Mouse (Mus musculus): ENCODE measurements around the gene Hnrnpul2. TPM values are rescaled to one million over a fixed set of nuclear protein-coding genes. Genes with fewer than 3 reads are reported as not detected.

Hnrnpul2 gene
- total RNA-seq, 2 experiments from 2014 or later = 71.4 to 82.8 TPM

Other genes starting within 250 kb of the Hnrnpul2 start
Only the 30 nearest of the 33 such genes appear.
- 0.04 TPM in 1 of 2 replicates, not detected in the other for gene Chrm1, start 156.2 kb upstream of the Hnrnpul2 start, total RNA-seq (2014; fragmentation: Nextera tagmentation)
- not detected in 2 replicates for gene Chrm1, start 156.2 kb upstream of the Hnrnpul2 start, total RNA-seq (2017)
- 60.1 and 70.1 TPM in 2 replicates for gene Slc3a2, start 96.6 kb upstream of the Hnrnpul2 start, total RNA-seq (2014; fragmentation: Nextera tagmentation)
- 78.5 and 87.2 TPM in 2 replicates for gene Slc3a2, start 96.6 kb upstream of the Hnrnpul2 start, total RNA-seq (2017)
- 122 and 136 TPM in 2 replicates for gene Wdr74, start 84.2 kb upstream of the Hnrnpul2 start, total RNA-seq (2014; fragmentation: Nextera tagmentation)
- 96.6 and 196 TPM in 2 replicates for gene Wdr74, start 84.2 kb upstream of the Hnrnpul2 start, total RNA-seq (2017)
- gene 1700092M07Rik, start 79.3 kb upstream of the Hnrnpul2 start, total RNA-seq (2014; fragmentation: Nextera tagmentation) = not detected in 2 replicates
- gene 1700092M07Rik, start 79.3 kb upstream of the Hnrnpul2 start, total RNA-seq (2017) = 2.5 TPM in 2 replicates
- gene Stx5a, start 78.6 kb upstream of the Hnrnpul2 start, total RNA-seq (2014; fragmentation: Nextera tagmentation) = 63.4 and 64.7 TPM in 2 replicates
- 43.0 and 62.0 TPM in 2 replicates for gene Stx5a, start 78.6 kb upstream of the Hnrnpul2 start, total RNA-seq (2017)
- 268 and 347 TPM in 2 replicates for gene Nxf1, start 62.9 kb upstream of the Hnrnpul2 start, total RNA-seq (2014; fragmentation: Nextera tagmentation)
- 89.4 and 113 TPM in 2 replicates for gene Nxf1, start 62.9 kb upstream of the Hnrnpul2 start, total RNA-seq (2017)
- 61.2 and 62.7 TPM in 2 replicates for gene Tmem223, start 49.0 kb upstream of the Hnrnpul2 start, total RNA-seq (2014; fragmentation: Nextera tagmentation)
- 35.7 and 40.6 TPM in 2 replicates for gene Tmem223, start 49.0 kb upstream of the Hnrnpul2 start, total RNA-seq (2017)
- gene Tmem179b, start 45.5 kb upstream of the Hnrnpul2 start, total RNA-seq (2014; fragmentation: Nextera tagmentation) = 141 and 147 TPM in 2 replicates
- gene Tmem179b, start 45.5 kb upstream of the Hnrnpul2 start, total RNA-seq (2017) = 69.5 and 81.3 TPM in 2 replicates
- 19.1 and 20.5 TPM in 2 replicates for gene Taf6l, start 33.6 kb upstream of the Hnrnpul2 start, total RNA-seq (2014; fragmentation: Nextera tagmentation)
- 10.0 and 15.6 TPM in 2 replicates for gene Taf6l, start 33.6 kb upstream of the Hnrnpul2 start, total RNA-seq (2017)
- 112 and 148 TPM in 2 replicates for gene Polr2g, start 21.4 kb upstream of the Hnrnpul2 start, total RNA-seq (2014; fragmentation: Nextera tagmentation)
- gene Polr2g, start 21.4 kb upstream of the Hnrnpul2 start, total RNA-seq (2017) = 51.7 and 69.8 TPM in 2 replicates
- 3.1 TPM in 2 replicates for gene Zbtb3, start 17.5 kb upstream of the Hnrnpul2 start, total RNA-seq (2014; fragmentation: Nextera tagmentation)
- 2.7 and 3.0 TPM in 2 replicates for gene Zbtb3, start 17.5 kb upstream of the Hnrnpul2 start, total RNA-seq (2017)
- gene Ttc9c, start 677 bp upstream of the Hnrnpul2 start, total RNA-seq (2014; fragmentation: Nextera tagmentation) = 41.3 and 42.1 TPM in 2 replicates
- gene Ttc9c, start 677 bp upstream of the Hnrnpul2 start, total RNA-seq (2017) = 62.8 and 65.0 TPM in 2 replicates
- not detected in 2 replicates for gene AC129217.1, start 9.8 kb downstream of the Hnrnpul2 start, total RNA-seq (2014; fragmentation: Nextera tagmentation)
- gene AC129217.1, start 9.8 kb downstream of the Hnrnpul2 start, total RNA-seq (2017) = 34.1 TPM in 1 of 2 replicates, not detected in the other
- gene Bscl2, start 17.5 kb downstream of the Hnrnpul2 start, total RNA-seq (2014; fragmentation: Nextera tagmentation) = 61.8 and 89.4 TPM in 2 replicates
- 33.9 and 34.6 TPM in 2 replicates for gene Bscl2, start 17.5 kb downstream of the Hnrnpul2 start, total RNA-seq (2017)
- not detected in 2 replicates for gene Gng3, start 19.2 kb downstream of the Hnrnpul2 start, total RNA-seq (2014; fragmentation: Nextera tagmentation)
- gene Gng3, start 19.2 kb downstream of the Hnrnpul2 start, total RNA-seq (2017) = 0.26 TPM in 1 of 2 replicates, not detected in the other
- 0.11 TPM in 1 of 2 replicates, not detected in the other for gene Lrrn4cl, start 30.8 kb downstream of the Hnrnpul2 start, total RNA-seq (2014; fragmentation: Nextera tagmentation)
- not detected in 2 replicates for gene Lrrn4cl, start 30.8 kb downstream of the Hnrnpul2 start, total RNA-seq (2017)
- gene Ubxn1, start 51.5 kb downstream of the Hnrnpul2 start, total RNA-seq (2014; fragmentation: Nextera tagmentation) = 115 and 150 TPM in 2 replicates
- gene Ubxn1, start 51.5 kb downstream of the Hnrnpul2 start, total RNA-seq (2017) = 135 and 136 TPM in 2 replicates
- 57.3 and 67.4 TPM in 2 replicates for gene Uqcc3, start 60.9 kb downstream of the Hnrnpul2 start, total RNA-seq (2014; fragmentation: Nextera tagmentation)
- gene Uqcc3, start 60.9 kb downstream of the Hnrnpul2 start, total RNA-seq (2017) = 66.9 and 100 TPM in 2 replicates
- gene Lbhd1, start 63.7 kb downstream of the Hnrnpul2 start, total RNA-seq (2014; fragmentation: Nextera tagmentation) = 49.4 and 65.5 TPM in 2 replicates
- 10.1 and 37.8 TPM in 2 replicates for gene Lbhd1, start 63.7 kb downstream of the Hnrnpul2 start, total RNA-seq (2017)
- not detected in 2 replicates for gene Gm49403, start 63.9 kb downstream of the Hnrnpul2 start, total RNA-seq (2014; fragmentation: Nextera tagmentation)
- gene Gm49403, start 63.9 kb downstream of the Hnrnpul2 start, total RNA-seq (2017) = not detected in 2 replicates
- 70.2 and 82.4 TPM in 2 replicates for gene 1810009A15Rik, start 68.8 kb downstream of the Hnrnpul2 start, total RNA-seq (2014; fragmentation: Nextera tagmentation)
- gene 1810009A15Rik, start 68.8 kb downstream of the Hnrnpul2 start, total RNA-seq (2017) = 92.1 and 109 TPM in 2 replicates
- not detected in 2 replicates for gene Gm49416, start 68.9 kb downstream of the Hnrnpul2 start, total RNA-seq (2014; fragmentation: Nextera tagmentation)
- not detected in 2 replicates for gene Gm49416, start 68.9 kb downstream of the Hnrnpul2 start, total RNA-seq (2017)
- 23.7 and 30.3 TPM in 2 replicates for gene Ints5, start 73.0 kb downstream of the Hnrnpul2 start, total RNA-seq (2014; fragmentation: Nextera tagmentation)
- gene Ints5, start 73.0 kb downstream of the Hnrnpul2 start, total RNA-seq (2017) = 11.6 and 13.5 TPM in 2 replicates
- gene Ganab, start 78.1 kb downstream of the Hnrnpul2 start, total RNA-seq (2014; fragmentation: Nextera tagmentation) = 143 and 154 TPM in 2 replicates
- gene Ganab, start 78.1 kb downstream of the Hnrnpul2 start, total RNA-seq (2017) = 105 and 107 TPM in 2 replicates
- 25.9 and 34.4 TPM in 2 replicates for gene B3gat3, start 100.4 kb downstream of the Hnrnpul2 start, total RNA-seq (2014; fragmentation: Nextera tagmentation)
- 17.2 and 26.5 TPM in 2 replicates for gene B3gat3, start 100.4 kb downstream of the Hnrnpul2 start, total RNA-seq (2017)
- 2.2 and 2.9 TPM in 2 replicates for gene Rom1, start 109.3 kb downstream of the Hnrnpul2 start, total RNA-seq (2014; fragmentation: Nextera tagmentation)
- gene Rom1, start 109.3 kb downstream of the Hnrnpul2 start, total RNA-seq (2017) = 0.22 and 0.52 TPM in 2 replicates
- gene Eml3, start 109.5 kb downstream of the Hnrnpul2 start, total RNA-seq (2014; fragmentation: Nextera tagmentation) = 26.1 and 30.2 TPM in 2 replicates
- gene Eml3, start 109.5 kb downstream of the Hnrnpul2 start, total RNA-seq (2017) = 27.4 and 31.3 TPM in 2 replicates
- 115 and 125 TPM in 2 replicates for gene Mta2, start 121.9 kb downstream of the Hnrnpul2 start, total RNA-seq (2014; fragmentation: Nextera tagmentation)
- gene Mta2, start 121.9 kb downstream of the Hnrnpul2 start, total RNA-seq (2017) = 120 and 123 TPM in 2 replicates
- 17.8 and 28.9 TPM in 2 replicates for gene Tut1, start 133.8 kb downstream of the Hnrnpul2 start, total RNA-seq (2014; fragmentation: Nextera tagmentation)
- gene Tut1, start 133.8 kb downstream of the Hnrnpul2 start, total RNA-seq (2017) = 14.5 and 21.8 TPM in 2 replicates
- 1,036 and 1,157 TPM in 2 replicates for gene Eef1g, start 147.0 kb downstream of the Hnrnpul2 start, total RNA-seq (2014; fragmentation: Nextera tagmentation)
- gene Eef1g, start 147.0 kb downstream of the Hnrnpul2 start, total RNA-seq (2017) = 748 and 899 TPM in 2 replicates